Mouse (Mus musculus) telencephalon, adult 2 months (tissue): ENCODE measurements around the gene Prr19.
A peak's percentile ranks its signal among the peaks of the same experiment; 100 is the strongest.

Experiments
- DNase-seq: peaks from one replicate; pipeline ENCODE4 v3.0.0-alpha.2; 2011; ENCODE audit warnings: low read depth, low spot score

Gene Prr19

GRCm38 (mm10) chr7:25275555-25276298 is 25.5 kb upstream of the Prr19 start:
- no peak for DNase-seq

GRCm38 (mm10) chr7:25277405-25277804 is 23.8 kb upstream of the Prr19 start:
- DNase-seq: no peak

GRCm38 (mm10) chr7:25277998-25278340 is 23.2 kb upstream of the Prr19 start:
- DNase-seq: no peak

GRCm38 (mm10) chr7:25278341-25279075 is 22.7 kb upstream of the Prr19 start:
- DNase-seq: peak; percentile 92

- peak; percentile 88 for DNase-seq
These were observed 21.9 kb upstream of the Prr19 start for GRCm38 (mm10) chr7:25279076-25279860.

- DNase-seq: no peak
These were observed 21.1 kb upstream of the Prr19 start for GRCm38 (mm10) chr7:25279861-25280791.

GRCm38 (mm10) chr7:25281166-25281733 is 20.0 kb upstream of the Prr19 start:
- no peak for DNase-seq

- peak; percentile 94 for DNase-seq
These were observed 19.2 kb upstream of the Prr19 start for GRCm38 (mm10) chr7:25281734-25282601.

GRCm38 (mm10) chr7:25282731-25283211 is 18.4 kb upstream of the Prr19 start:
- DNase-seq: no peak

- DNase-seq: no peak
These were observed 17.6 kb upstream of the Prr19 start for GRCm38 (mm10) chr7:25283637-25284036.

GRCm38 (mm10) chr7:25284171-25284570 is 17.0 kb upstream of the Prr19 start:
- no peak for DNase-seq

- no peak for DNase-seq
These were observed 16.4 kb upstream of the Prr19 start for GRCm38 (mm10) chr7:25284766-25285165.

- DNase-seq: no peak
These were observed 15.5 kb upstream of the Prr19 start for GRCm38 (mm10) chr7:25285511-25286238.

- DNase-seq: no peak
These were observed 14.2 kb upstream of the Prr19 start for GRCm38 (mm10) chr7:25286989-25287388.

GRCm38 (mm10) chr7:25288011-25288410 is 13.2 kb upstream of the Prr19 start:
- DNase-seq: no peak

GRCm38 (mm10) chr7:25288721-25289120 is 12.5 kb upstream of the Prr19 start:
- DNase-seq: no peak

GRCm38 (mm10) chr7:25289925-25290324 is 11.3 kb upstream of the Prr19 start:
- no peak for DNase-seq

GRCm38 (mm10) chr7:25290463-25290862 is 10.7 kb upstream of the Prr19 start:
- no peak for DNase-seq

- no peak for DNase-seq
These were observed 10.3 kb upstream of the Prr19 start for GRCm38 (mm10) chr7:25290911-25291310.
